Mouse (Mus musculus): ENCODE data around the gene Xpr1. TPM values are rescaled to one million over a fixed set of nuclear protein-coding genes. Genes with fewer than 3 reads are reported as not detected.

The Xpr1 gene
- polyA plus RNA-seq, 1 experiment from 2014 or later: 2.3 TPM

GRCm38 (mm10) chr1:155353096-155353495, 64.1 kb downstream of the Xpr1 start:
- H3K4me3 ChIP-seq (ENCODE audit: low read depth, low read length): no peak overlapping the region
- peak overlapping the region; percentile 26; the same call in 1 of the 2 replicates for H3K4me2 ChIP-seq (ENCODE audit: low read depth, low read length)
- ATAC-seq: no peak
- no peaks in the 10 kb centered on the region for H3K9me3 ChIP-seq (ENCODE audit: low read length)
- H3K27me3 ChIP-seq (ENCODE audit: insufficient read depth, low read length): no peaks in the 10 kb centered on the region
- no peaks in the 10 kb centered on the region for H3K36me3 ChIP-seq (replicated peaks; ENCODE audit: insufficient read depth, low read length)
- peaks cover 16% of the 10 kb centered on the region for H3K4me1 ChIP-seq (ENCODE audit: insufficient read depth)
- WGBS (ENCODE audit: insufficient replicate concordance): 63% methylated on average over 4 of the region's 4 CpGs
- no peak overlapping the region for H3K9ac ChIP-seq (replicated peaks)
- TF ChIP-seq EP300 (IDR thresholded peaks at IDR 0.05; ENCODE audit: low read depth) (no peak), CTCF (IDR thresholded peaks at IDR 0.05; ENCODE audit: low read depth) (no peak)
- DNase-seq: peak; percentile 35
- H3K27ac ChIP-seq (ENCODE audit: low read depth): no peak overlapping the region

GRCm38 (mm10) chr1:155351527-155351926, 65.7 kb downstream of the Xpr1 start:
- Histone ChIP-seq H3K27me3 (ENCODE audit: insufficient read depth, low read length) (no peaks in the 10 kb centered on the region), H3K27ac (ENCODE audit: low read depth) (peak overlapping the region; percentile 39; the same call in 1 of the 2 replicates), H3K9me3 (ENCODE audit: low read length) (no peaks in the 10 kb centered on the region), H3K4me3 (ENCODE audit: low read depth, low read length) (no peak overlapping the region), H3K4me2 (ENCODE audit: low read depth, low read length) (peak overlapping the region; percentile 36; the same call in 1 of the 2 replicates), H3K36me3 (replicated peaks; ENCODE audit: insufficient read depth, low read length) (no peaks in the 10 kb centered on the region), H3K4me1 (ENCODE audit: insufficient read depth) (peaks cover 19% of the 10 kb centered on the region), H3K9ac (replicated peaks) (no peak overlapping the region)
- 45% methylated on average over 4 of the region's 4 CpGs for WGBS (ENCODE audit: insufficient replicate concordance)
- ATAC-seq: peak; percentile 96
- TF ChIP-seq EP300 (IDR thresholded peaks at IDR 0.05; ENCODE audit: low read depth) (peak; percentile 76), CTCF (IDR thresholded peaks at IDR 0.05; ENCODE audit: low read depth) (no peak)
- DNase-seq: peak; percentile 78

- no peak overlapping the region for H3K4me2 ChIP-seq (ENCODE audit: low read depth, low read length)
- 0 out of 2 replicates have a peak, but pooled peaks cover 3% of the 10 kb centered on the region for H3K36me3 ChIP-seq (replicated peaks; ENCODE audit: insufficient read depth, low read length)
- H3K9me3 ChIP-seq (ENCODE audit: low read length): no peaks in the 10 kb centered on the region
- no peak overlapping the region for H3K9ac ChIP-seq (replicated peaks)
- DNase-seq (no peak), ATAC-seq (no peak)
- 82% methylated on average over 3 of the region's 3 CpGs for WGBS (ENCODE audit: insufficient replicate concordance)
- H3K27me3 ChIP-seq (ENCODE audit: insufficient read depth, low read length): no peaks in the 10 kb centered on the region
- H3K4me1 ChIP-seq (ENCODE audit: insufficient read depth): peaks cover 13% of the 10 kb centered on the region
- H3K27ac ChIP-seq (ENCODE audit: low read depth): no peak overlapping the region
- H3K4me3 ChIP-seq (ENCODE audit: low read depth, low read length): no peak overlapping the region
- TF ChIP-seq CTCF (IDR thresholded peaks at IDR 0.05; ENCODE audit: low read depth) (no peak), EP300 (IDR thresholded peaks at IDR 0.05; ENCODE audit: low read depth) (no peak)
Measured at GRCm38 (mm10) chr1:155348491-155348890, 68.7 kb downstream of the Xpr1 start.

GRCm38 (mm10) chr1:155347339-155347738, 69.9 kb downstream of the Xpr1 start:
- Histone ChIP-seq H3K27me3 (ENCODE audit: insufficient read depth, low read length) (no peaks in the 10 kb centered on the region), H3K27ac (ENCODE audit: low read depth) (no peak overlapping the region), H3K9me3 (ENCODE audit: low read length) (no peaks in the 10 kb centered on the region), H3K4me3 (ENCODE audit: low read depth, low read length) (no peak overlapping the region), H3K4me2 (ENCODE audit: low read depth, low read length) (peak overlapping the region; percentile 15; the same call in 1 of the 2 replicates), H3K4me1 (ENCODE audit: insufficient read depth) (peaks cover 9% of the 10 kb centered on the region), H3K36me3 (replicated peaks; ENCODE audit: insufficient read depth, low read length) (0 out of 2 replicates have a peak, but pooled peaks cover 3% of the 10 kb centered on the region), H3K9ac (replicated peaks) (no peak overlapping the region)
- DNase-seq: no peak
- TF ChIP-seq CTCF (IDR thresholded peaks at IDR 0.05; ENCODE audit: low read depth): no peak
- TF ChIP-seq EP300 (IDR thresholded peaks at IDR 0.05; ENCODE audit: low read depth): peak; percentile 85
- 58% methylated on average over 4 of the region's 4 CpGs for WGBS (ENCODE audit: insufficient replicate concordance)
- no peak for ATAC-seq

DNA sequence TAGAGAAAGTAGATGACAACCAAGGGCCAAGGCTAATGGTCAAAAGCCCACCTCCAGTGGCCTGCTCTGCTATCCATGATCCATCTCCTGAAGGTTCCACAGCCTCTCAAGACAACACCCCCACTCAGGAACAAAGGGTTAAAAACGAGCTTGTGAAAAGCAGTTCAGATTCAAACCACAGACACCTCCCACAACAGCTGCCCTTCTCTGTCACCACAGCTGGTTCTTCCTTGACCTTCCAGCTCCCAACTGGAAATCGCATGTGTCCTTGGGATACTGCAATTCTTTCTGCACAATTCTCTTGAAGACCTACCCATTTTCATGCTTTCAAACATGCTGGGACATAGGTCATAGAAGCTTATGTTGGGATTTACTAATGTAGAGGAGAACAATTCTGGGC, 73.2 kb downstream of the Xpr1 start:
- Histone ChIP-seq H3K27ac (ENCODE audit: low read depth) (no peak overlapping the region), H3K9ac (replicated peaks) (no peak overlapping the region), H3K4me2 (ENCODE audit: low read depth, low read length) (no peak overlapping the region), H3K9me3 (ENCODE audit: low read length) (no peaks in the 10 kb centered on the region), H3K4me1 (ENCODE audit: insufficient read depth) (peaks cover 3% of the 10 kb centered on the region; the same call in 1 of the 2 replicates), H3K4me3 (ENCODE audit: low read depth, low read length) (no peak overlapping the region), H3K36me3 (replicated peaks; ENCODE audit: insufficient read depth, low read length) (0 out of 2 replicates have a peak, but pooled peaks cover 3% of the 10 kb centered on the region), H3K27me3 (ENCODE audit: insufficient read depth, low read length) (no peaks in the 10 kb centered on the region)
- DNase-seq: no peak
- TF ChIP-seq EP300 (IDR thresholded peaks at IDR 0.05; ENCODE audit: low read depth) (no peak), CTCF (IDR thresholded peaks at IDR 0.05; ENCODE audit: low read depth) (no peak)
- no peak for ATAC-seq
- WGBS (ENCODE audit: insufficient replicate concordance): 56% methylated on average over 2 of the region's 2 CpGs

DNA sequence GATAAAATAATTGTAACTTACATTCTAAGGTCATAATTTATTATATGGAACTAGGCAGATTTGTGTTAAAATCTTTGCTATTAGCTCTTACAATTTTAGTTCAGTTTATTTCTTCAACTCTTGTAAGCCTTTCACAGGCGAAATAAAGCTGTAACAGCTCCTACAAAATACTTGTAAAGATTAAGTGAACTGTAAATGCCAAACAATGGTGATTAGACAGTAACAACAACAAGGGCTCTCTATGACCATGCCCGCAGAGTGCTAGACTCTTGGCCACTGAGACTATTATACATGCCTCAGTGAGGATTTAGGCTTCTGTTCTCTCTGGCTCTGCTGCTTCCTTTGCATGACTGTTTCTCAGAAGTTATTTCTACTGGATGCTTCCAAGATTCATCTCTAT, 77.6 kb downstream of the Xpr1 start:
- Histone ChIP-seq H3K27me3 (ENCODE audit: insufficient read depth, low read length) (no peaks in the 10 kb centered on the region), H3K9ac (replicated peaks) (no peak overlapping the region), H3K4me1 (ENCODE audit: insufficient read depth) (0 out of 2 replicates have a peak, but pooled peaks cover 3% of the 10 kb centered on the region), H3K4me2 (ENCODE audit: low read depth, low read length) (no peak overlapping the region), H3K9me3 (ENCODE audit: low read length) (no peaks in the 10 kb centered on the region), H3K36me3 (replicated peaks; ENCODE audit: insufficient read depth, low read length) (0 out of 2 replicates have a peak, but pooled peaks cover 3% of the 10 kb centered on the region), H3K27ac (ENCODE audit: low read depth) (no peak overlapping the region), H3K4me3 (ENCODE audit: low read depth, low read length) (no peak overlapping the region)
- DNase-seq: no peak
- ATAC-seq: no peak
- TF ChIP-seq EP300 (IDR thresholded peaks at IDR 0.05; ENCODE audit: low read depth) (no peak), CTCF (IDR thresholded peaks at IDR 0.05; ENCODE audit: low read depth) (no peak)
- WGBS (ENCODE audit: insufficient replicate concordance): 80% methylated on average over 2 of the region's 2 CpGs
